Mouse (Mus musculus) left cerebral cortex, adult 11 months (tissue): ENCODE results near the gene Slc45a2.

ENCODE experiments used
- DNase-seq: peaks from one replicate; pipeline ENCODE4 v3.0.0; 2022; ENCODE audit warnings: low spot score

Gene Slc45a2

DNA sequence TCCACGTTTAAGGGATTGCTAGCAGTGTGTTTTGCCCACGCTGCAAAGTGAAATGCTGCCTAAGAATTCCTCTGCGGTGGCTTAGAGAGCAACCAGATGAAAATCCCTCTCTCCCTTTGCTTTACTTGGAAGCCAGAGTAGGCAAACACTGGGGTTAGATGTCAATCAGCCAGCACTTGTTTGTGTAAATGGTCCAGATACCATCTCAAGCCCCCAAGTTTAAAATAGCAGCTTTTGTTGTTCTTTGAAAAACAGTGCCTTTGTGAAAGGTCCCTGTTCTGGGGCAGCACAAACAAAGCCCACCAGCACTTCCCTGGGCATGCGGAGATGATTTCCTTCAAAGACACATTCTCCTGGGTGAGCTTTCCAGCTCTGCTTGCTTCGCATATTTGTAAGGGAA is 65.8 kb downstream of the Slc45a2 start:
- DNase-seq, result no peak

DNA sequence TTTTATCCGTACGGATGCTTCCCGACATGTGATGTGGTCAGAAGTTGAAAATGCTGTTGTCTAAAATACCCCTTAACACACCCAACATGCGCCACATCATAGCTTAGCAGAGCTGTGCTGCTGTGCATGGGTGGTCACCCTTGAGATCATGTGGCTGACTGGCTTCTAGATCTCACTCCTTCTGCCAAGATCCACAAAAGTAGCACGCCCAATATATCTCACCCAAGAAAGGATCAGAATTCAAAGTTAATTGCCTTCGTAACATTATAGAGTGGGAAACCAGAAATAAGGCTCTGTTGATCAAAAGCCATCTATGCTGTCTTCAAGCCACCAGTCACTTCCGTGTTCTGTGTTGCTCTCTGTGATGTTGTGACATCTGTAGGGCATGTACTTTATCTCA is 67.4 kb downstream of the Slc45a2 start:
- DNase-seq, result no peak

DNA sequence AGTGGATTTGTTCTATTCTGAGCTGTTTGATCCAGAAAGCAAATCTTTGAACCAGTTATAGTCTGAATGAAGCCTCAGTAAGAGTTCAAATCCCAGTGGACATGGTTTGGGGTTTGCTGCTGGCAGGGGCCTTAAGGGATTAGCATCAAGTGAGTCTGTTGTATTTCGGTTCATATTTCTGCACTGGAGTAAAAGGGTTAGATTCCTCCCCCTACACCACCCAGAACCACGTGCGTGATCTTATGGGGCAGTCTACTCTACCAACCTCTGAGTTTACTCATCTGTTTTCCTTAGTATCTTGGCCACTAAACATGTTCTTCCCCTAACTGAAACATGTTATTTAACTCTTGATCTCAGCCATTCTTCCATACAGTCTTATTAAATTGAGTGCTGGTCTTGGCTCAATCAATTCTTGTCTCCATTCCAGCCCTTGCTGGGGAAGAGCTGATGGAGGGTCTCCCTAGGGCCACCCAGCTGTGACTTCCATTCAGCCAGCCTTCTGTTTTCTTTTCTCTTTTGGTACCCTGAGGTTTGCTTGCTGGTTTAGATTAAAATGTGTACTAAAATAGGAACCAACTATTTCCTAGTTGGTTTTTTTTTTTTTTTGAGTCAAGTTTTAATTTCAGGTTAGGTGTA is 75.3 kb downstream of the Slc45a2 start:
- no peak for DNase-seq
